Mouse (Mus musculus) E14TG2a.4 (cell line): ENCODE measurements around the gene Aspscr1.
A peak's percentile ranks its signal among the peaks of the same experiment; 100 is the strongest.

Experiments used
- H3K27me3 ChIP-seq: 2 replicates; pipeline ENCODE4 v1.6.1; 2014; ENCODE audit warnings: low read length, control low read depth; ENCODE audit not compliant: insufficient read depth
- H3K36me3 ChIP-seq: 2 replicates; pipeline ENCODE4 v1.6.1; 2014; ENCODE audit warnings: low read length, control low read depth; ENCODE audit not compliant: insufficient read depth
- H3K4me1 ChIP-seq: replicated peaks from 2 replicates; pipeline ENCODE4 v1.6.1; 2014; ENCODE audit warnings: low read depth, low read length, control low read depth
- H3K4me3 ChIP-seq: replicated peaks from 2 replicates; pipeline ENCODE4 v1.5.1; 2014; ENCODE audit warnings: mild to moderate bottlenecking, low read length
- H3K9me3 ChIP-seq: 2 replicates; pipeline ENCODE4 v1.6.1; 2014; ENCODE audit warnings: low read length, control low read depth
- CTCF ChIP-seq: conservative IDR thresholded peaks from 2 replicates; pipeline ENCODE4 v1.5.1; 2014; ENCODE audit warnings: low read length
- NANOG ChIP-seq: IDR thresholded peaks from 2 replicates; pipeline ENCODE4 v1.6.1; 2014; ENCODE audit warnings: borderline replicate concordance, low read length, mixed read lengths
- POU5F1 ChIP-seq: IDR thresholded peaks from 2 replicates; pipeline ENCODE4 v1.6.1; 2014; ENCODE audit warnings: low read length, borderline replicate concordance

Gene Aspscr1

DNA sequence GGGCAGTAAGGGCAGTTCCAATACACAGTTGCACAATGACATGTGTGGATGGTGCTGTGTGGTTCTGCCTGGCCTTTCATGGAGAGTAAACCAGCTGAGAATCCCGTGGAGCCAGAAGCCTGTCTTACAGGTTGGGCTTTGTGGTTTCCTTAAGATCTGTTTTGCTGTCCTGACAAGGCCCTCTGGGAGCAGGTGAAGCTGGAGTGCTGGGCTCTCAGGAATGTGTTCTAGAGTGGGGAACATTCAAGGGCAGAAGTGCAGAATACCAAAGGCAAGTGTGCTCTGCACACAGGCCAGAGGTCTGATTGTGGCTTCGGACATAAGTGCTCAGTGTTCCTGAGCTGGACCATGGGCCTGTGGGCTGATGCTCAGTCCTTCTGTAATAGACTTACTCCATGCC lies 11.9 kb downstream of the Aspscr1 start:
- Histone ChIP-seq H3K4me3 (no peak overlapping the region), H3K36me3 (peaks cover 98% of the 10 kb centered on the region), H3K27me3 (no peaks in the 10 kb centered on the region), H3K4me1 (peaks cover 59% of the 10 kb centered on the region), H3K9me3 (no peaks in the 10 kb centered on the region)
- TF ChIP-seq POU5F1 (no peak), NANOG (no peak), CTCF (no peak)

DNA sequence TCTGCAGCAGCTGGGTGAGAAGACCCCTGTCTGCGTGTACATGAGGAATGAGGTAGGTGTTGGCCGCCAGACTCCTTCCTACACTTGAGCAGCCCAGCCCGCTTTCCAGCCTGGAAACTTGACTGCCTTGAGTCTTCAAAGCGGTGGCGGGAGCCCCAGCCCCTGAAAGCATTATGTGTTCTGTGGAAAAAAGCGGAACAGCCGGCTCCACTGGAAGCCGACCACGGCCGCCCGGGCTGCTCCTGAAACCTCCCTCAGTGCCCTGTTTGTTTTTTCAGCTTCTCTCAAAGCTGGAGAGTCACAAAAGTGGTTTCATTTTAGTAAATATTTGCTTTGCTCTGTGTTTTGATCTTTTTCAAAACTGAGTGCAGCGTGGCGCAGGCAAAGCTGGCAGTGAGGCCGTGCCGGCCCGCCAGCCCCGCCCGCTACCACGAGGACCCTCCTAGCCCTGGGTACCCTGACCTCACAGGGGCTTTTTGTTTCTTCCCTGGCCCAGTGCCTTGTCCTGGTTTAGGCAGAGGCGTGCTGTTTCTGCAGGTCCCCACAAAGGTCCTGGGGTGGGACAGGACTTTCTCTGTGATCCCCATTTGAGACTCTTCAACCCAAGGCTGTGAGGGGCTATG lies 14.0 kb downstream of the Aspscr1 start:
- TF ChIP-seq NANOG (no peak), CTCF (no peak), POU5F1 (no peak)
- H3K27me3 ChIP-seq = no peaks in the 10 kb centered on the region
- H3K36me3 ChIP-seq = peaks cover 97% of the 10 kb centered on the region
- H3K9me3 ChIP-seq = no peaks in the 10 kb centered on the region
- 0 out of 2 replicates have a peak overlapping the region, but pooled peaks have one; percentile 20 for H3K4me3 ChIP-seq
- peaks cover 62% of the 10 kb centered on the region for H3K4me1 ChIP-seq

DNA sequence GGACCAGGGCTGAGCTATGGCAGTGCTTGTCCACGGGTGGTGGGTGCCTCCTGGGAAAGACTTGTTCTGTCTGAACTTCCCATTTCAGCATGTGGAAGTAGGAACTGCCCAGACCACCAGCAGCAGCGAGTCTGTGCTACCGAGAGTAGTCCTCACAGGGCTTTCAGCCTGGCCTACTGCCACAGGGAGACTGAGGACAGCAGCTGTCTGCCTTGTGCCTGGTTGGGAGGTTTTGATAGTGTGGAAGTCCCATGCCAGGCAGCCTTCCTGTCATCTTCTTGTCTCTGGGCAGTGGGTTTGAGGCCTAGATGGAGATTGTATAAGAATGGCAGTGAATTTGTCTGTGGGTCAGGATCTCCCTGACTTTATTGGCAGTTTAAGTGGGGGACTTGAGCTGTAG lies 16.6 kb downstream of the Aspscr1 start:
- Histone ChIP-seq H3K9me3 (no peaks in the 10 kb centered on the region), H3K4me1 (peaks cover 66% of the 10 kb centered on the region), H3K27me3 (no peaks in the 10 kb centered on the region), H3K36me3 (peaks cover 97% of the 10 kb centered on the region), H3K4me3 (no peak overlapping the region)
- TF ChIP-seq POU5F1 (no peak), CTCF (no peak), NANOG (no peak)

DNA sequence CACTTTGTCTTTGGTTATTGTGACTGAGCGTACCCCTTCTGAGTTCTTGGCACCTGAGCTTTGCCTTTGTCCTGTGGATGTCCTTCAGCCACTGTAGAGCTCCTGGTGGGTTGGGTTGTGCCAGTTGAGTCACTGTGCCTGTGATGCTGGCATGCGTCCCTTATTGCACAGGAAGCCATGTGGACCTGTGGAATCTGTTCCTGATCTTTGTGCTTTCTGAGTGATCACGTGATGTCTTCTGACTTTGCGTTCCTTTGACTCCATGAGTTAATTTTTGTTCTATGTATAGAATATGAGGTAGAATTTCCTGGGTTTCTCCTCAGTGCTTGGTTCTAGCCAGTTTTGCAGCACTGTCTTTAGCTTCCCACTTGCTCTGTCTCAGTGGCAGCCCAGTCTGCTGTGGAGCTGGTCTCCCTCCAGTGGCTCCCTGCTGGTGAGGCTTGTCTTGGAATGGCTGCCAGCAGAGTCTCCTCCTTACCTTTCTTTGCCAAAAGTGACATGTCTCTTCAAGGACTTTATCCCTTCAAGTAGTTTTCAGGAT lies 19.8 kb downstream of the Aspscr1 start:
- TF ChIP-seq CTCF = no peak
- no peak overlapping the region for H3K4me3 ChIP-seq
- peaks cover 97% of the 10 kb centered on the region for H3K36me3 ChIP-seq

DNA sequence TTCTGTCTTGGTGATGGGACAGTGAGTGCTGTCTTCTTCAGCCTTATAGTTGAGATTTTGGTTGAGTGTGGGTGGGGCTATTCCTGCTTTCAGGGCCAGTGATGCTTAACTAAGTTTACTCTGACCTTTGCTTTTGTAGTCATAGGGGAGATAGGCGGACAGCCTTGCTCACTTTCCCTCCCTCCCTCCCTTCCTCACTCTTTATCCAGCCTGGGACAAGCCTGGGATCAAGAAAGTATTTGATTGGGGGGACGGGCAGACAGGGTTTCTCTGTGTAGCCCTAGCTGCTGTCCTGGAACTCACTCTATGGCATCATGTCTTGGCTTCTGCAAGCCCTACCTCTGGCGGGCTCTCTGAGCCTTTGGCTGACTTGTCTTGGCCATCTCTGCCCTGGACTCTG lies 20.7 kb downstream of the Aspscr1 start:
- H3K4me1 ChIP-seq = peaks cover 76% of the 10 kb centered on the region
- TF ChIP-seq POU5F1 (no peak), CTCF (no peak), NANOG (no peak)
- no peak overlapping the region for H3K4me3 ChIP-seq
- H3K9me3 ChIP-seq = no peaks in the 10 kb centered on the region
- H3K27me3 ChIP-seq = no peaks in the 10 kb centered on the region
- peaks cover 97% of the 10 kb centered on the region for H3K36me3 ChIP-seq

More for the DNA sequence above, 19.8 kb downstream of the Aspscr1 start:
- Histone ChIP-seq H3K27me3 (no peaks in the 10 kb centered on the region), H3K9me3 (no peaks in the 10 kb centered on the region), H3K4me1 (peaks cover 71% of the 10 kb centered on the region)

DNA sequence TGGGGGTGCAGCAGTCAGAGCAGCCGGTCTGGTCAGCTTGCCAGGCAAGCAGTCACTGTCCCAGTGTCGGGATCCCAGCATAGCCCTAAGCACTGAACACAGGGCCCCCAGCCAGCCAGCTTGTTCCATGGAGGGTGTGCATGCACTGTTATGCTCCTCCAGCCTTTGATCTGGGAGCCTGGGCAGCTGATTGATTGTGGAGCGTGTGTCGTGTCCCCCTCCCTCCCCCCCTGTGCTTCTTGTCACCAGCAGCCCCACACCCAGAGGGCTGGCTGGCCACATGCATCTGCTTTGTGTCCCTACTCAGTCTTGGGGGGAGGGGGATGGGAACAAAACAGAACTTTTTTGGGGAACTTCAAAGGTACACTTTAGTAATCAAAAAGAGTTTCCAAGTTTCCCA lies 22.4 kb downstream of the Aspscr1 start:
- peaks cover 98% of the 10 kb centered on the region for H3K36me3 ChIP-seq
- H3K27me3 ChIP-seq = no peaks in the 10 kb centered on the region
- H3K4me3 ChIP-seq = no peak overlapping the region
- H3K4me1 ChIP-seq = peaks cover 77% of the 10 kb centered on the region
- no peak for TF ChIP-seq NANOG
- no peak for TF ChIP-seq CTCF
- no peak for TF ChIP-seq POU5F1
- no peaks in the 10 kb centered on the region for H3K9me3 ChIP-seq

DNA sequence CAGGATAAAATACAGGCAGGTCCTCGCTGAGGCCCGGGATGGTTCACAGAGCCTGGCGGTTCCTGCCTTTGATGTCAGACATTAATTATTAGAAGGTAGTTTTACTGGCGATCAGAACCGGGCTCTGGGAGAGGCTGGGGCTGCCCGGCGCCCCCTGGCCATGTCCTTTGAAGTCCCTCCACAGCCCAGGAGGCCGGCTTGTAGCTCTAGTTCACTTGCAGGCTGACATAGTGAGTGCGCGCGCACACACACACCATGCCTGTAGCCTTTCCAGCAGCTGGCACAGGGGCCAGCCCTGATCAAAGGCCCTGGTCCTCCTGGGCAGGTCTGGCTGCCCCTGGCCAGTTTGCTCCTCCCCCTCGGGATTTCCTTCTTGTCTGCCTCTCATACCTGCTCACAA lies 22.9 kb downstream of the Aspscr1 start:
- H3K4me1 ChIP-seq = peaks cover 80% of the 10 kb centered on the region
- 0 out of 2 replicates have a peak overlapping the region, but pooled peaks have one; percentile 26 for H3K4me3 ChIP-seq
- peaks cover 98% of the 10 kb centered on the region for H3K36me3 ChIP-seq
- TF ChIP-seq NANOG = no peak
- TF ChIP-seq POU5F1 = no peak
- no peaks in the 10 kb centered on the region for H3K27me3 ChIP-seq
- no peaks in the 10 kb centered on the region for H3K9me3 ChIP-seq

DNA sequence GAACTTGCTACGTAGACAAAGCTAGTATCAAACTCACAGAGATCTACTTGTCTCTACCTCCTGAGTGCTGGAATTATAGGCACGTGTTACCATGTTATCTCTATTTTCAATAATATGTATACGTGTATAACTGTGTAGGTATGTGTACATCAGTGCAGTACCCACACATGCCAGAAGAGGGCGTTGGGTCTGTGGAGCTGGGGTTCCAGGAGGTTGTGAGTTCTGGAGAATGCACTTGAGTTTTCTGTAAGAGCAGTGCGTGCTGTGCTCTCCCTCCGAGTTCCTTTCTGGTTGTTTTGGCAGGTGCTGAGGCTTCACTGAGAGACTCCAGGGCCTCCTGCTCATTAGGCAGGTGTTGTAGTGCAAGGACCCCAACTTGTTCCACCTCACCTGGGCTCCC lies 23.8 kb downstream of the Aspscr1 start:
- Histone ChIP-seq H3K9me3 (no peaks in the 10 kb centered on the region), H3K36me3 (peaks cover 98% of the 10 kb centered on the region), H3K4me3 (no peak overlapping the region), H3K27me3 (no peaks in the 10 kb centered on the region), H3K4me1 (peaks cover 87% of the 10 kb centered on the region)
- no peak for TF ChIP-seq NANOG
- TF ChIP-seq POU5F1 = no peak
- TF ChIP-seq CTCF = peak; percentile 89

DNA sequence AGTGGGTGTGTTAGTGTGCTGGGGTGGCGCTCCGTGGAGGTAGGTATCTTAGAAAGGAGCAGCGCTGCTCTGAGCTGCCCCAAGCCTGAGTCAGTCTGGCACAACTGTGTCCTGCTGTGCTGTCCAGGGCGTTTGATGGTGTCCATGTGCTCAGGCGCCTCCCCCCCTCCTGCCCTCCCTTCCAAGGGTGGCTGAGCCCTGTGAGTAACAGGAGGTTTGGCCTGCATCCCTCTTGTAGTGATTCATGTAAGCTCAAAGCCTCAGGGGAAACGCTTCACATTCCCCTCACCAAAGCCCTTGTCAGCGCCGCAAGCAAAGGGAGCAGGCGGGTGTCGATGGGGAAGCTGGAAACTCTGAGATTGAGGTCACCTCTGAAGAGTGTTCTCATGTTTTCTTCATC lies 25.0 kb downstream of the Aspscr1 start:
- no peaks in the 10 kb centered on the region for H3K27me3 ChIP-seq
- H3K4me3 ChIP-seq = no peak overlapping the region
- no peak for TF ChIP-seq NANOG
- no peak for TF ChIP-seq CTCF
- TF ChIP-seq POU5F1 = no peak
- no peaks in the 10 kb centered on the region for H3K9me3 ChIP-seq
- H3K4me1 ChIP-seq = peaks cover 83% of the 10 kb centered on the region
- peaks cover 98% of the 10 kb centered on the region for H3K36me3 ChIP-seq
